Mouse (Mus musculus) inflammation-experienced regulatory T-cells, adult 6 months (primary cell): ENCODE data around the gene Mon1b. TPM values are rescaled to one million over a fixed set of nuclear protein-coding genes. Genes with fewer than 3 reads are reported as not detected.

Experiments
- ATAC-seq: one replicate; pipeline ENCODE4 v1.8.0; 2017
- polyA plus RNA-seq, 3 experiments: library from polyadenylated mRNA; unstranded; fragments of 100-300 nt; shearing (Covaris generic); gene quantifications; one replicate each; pipeline ENCODE4 v1.2.1; 2017

The Mon1b gene
- polyA plus RNA-seq, 3 experiments from 2014 or later, result 11.5 to 18.2 (median 13.1) TPM

DNA sequence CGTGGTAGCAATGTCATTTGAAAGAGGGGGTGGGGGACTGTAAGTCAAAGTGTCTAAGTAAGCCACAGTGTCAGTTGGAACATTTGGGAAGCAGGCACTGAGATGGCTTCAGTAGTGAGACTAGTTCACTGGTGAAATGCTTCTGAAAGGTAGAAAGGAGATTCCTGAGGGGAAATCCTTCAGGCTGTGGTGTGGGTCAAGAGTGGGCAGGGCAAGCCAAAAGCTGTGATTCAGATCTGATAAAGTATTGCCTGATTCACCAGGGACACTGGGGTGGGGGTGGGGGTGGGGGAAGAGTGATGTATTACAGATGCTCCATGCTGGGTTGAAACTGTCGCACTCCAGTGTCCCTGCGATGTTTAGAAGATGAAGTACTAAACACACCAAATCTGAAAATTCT is 39.2 kb downstream of the Mon1b start:
- no peak for ATAC-seq

GRCm38 (mm10) chr8:113675281-113675680 is 39.9 kb downstream of the Mon1b start:
- no peak for ATAC-seq

DNA sequence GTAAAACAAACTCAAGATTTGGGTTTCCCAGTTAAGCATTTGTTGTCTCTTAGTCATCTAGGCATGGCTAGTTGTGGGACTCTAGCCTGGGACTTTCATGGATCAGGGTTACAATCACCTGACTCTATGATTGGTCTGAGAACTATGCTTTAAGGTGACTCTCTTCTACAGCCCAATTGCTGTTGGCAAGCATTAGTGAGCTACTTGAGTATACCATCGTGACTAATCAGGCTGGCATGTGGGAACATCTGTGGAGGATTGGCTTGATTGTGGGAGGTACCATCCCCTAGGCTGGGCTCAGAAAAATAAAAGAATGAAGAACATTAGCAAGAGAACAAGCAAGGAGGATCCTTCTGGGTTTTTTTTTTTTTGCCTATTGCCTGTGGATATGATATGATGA is 41.4 kb downstream of the Mon1b start:
- no peak for ATAC-seq

- peak; percentile 91 for ATAC-seq
These were observed 44.0 kb downstream of the Mon1b start for GRCm38 (mm10) chr8:113679361-113679760.

DNA sequence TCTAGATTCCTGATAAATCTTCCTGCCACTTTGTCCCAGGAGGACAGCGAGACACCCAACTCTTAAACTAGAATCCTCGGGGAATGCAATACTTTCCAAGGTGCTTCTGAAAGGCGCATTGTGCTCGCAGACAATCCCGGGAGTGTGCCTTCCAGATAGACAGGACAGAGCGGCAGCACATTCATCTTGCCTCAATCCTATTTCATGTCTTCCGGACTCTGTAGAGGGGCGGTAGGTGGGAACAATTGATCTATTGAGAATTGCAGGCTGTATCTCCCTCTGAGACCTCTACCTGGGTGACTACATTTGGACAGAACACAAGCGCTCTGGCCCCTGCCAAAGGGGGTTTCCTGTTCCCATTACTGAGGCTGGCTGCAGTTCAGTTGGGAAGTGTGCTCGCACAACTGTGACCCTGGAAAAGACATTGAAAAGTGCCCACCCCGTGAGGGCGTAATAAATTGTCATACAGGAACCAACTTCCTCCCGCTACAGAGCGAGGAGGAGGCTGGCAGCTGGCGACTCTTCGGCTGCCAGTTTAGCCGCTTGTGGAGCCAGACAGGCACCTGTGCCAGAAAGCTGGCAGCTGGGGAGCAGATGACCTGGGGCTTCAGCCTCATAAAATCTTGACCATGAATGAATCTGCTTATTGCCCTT is 52.6 kb downstream of the Mon1b start:
- no peak for ATAC-seq

GRCm38 (mm10) chr8:113688543-113688915 is 53.1 kb downstream of the Mon1b start:
- ATAC-seq, result no peak

DNA sequence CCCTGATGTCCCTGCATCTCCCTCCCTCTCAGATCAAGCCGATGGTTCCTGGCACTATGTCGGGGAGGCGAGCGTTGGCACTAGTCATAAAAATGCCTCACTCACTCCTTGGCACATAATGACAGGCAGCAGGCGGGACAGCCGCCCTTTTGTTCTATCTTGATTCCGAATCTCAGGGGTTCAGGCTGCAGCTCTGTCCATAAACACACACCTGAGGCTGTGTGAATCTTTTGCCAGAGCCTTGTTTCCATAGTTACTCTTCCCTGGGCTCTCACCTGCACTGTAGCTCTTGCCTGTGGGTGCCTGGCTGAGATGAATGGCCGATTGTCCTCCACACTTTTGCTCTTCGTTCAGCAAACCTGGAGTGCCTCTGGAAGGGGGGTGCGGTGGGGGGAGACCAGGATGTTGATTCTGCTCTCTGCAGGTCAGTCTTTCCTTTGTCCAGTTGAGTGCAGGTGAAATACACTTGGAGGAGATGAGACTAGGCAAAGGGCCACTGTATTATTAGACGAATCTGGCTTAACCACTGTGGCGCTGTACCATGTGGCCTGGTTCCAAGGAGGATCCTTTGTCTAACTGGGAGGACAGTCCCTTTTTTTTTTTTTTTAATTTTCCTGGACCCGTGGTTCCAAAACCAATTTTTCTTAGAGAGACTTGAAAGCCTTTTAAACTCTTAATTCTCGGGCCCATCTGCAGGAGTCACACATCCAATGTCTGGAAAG is 56.4 kb downstream of the Mon1b start:
- ATAC-seq, result no peak

Other genes starting within 250 kb of the Mon1b start
- not detected for gene Syce1l, start 7.6 kb downstream of the Mon1b start, polyA plus RNA-seq
- gene Adamts18, start 213.2 kb downstream of the Mon1b start, polyA plus RNA-seq, result not detected